Mouse (Mus musculus): Measurements from ENCODE around the gene Tmem201. TPM values are rescaled to one million over a fixed set of nuclear protein-coding genes. Genes with fewer than 3 reads are reported as not detected.

The Tmem201 gene
- total and polyA plus RNA-seq, 2 experiments from 2014 or later, result 48.5 to 67.8 TPM

GRCm38 (mm10) chr4:149698197-149698821 is 39.5 kb downstream of the Tmem201 start:
- Histone ChIP-seq H3K4me2 (ENCODE audit: low read depth, low read length, poor library complexity, severe bottlenecking) (peak overlapping the region; percentile 43), H3K9me3 (ENCODE audit: low read length) (no peaks in the 10 kb centered on the region), H3K4me1 (ENCODE audit: insufficient read depth, low read length) (no peaks in the 10 kb centered on the region; the same call in 1 of the 2 replicates), H3K27me3 (ENCODE audit: insufficient read depth, low read length) (peaks cover 10% of the 10 kb centered on the region; the same call in 1 of the 2 replicates), H3K4me3 (ENCODE audit: low read depth, low read length) (peak overlapping the region; percentile 31), H3K36me3 (ENCODE audit: insufficient read depth, low read length) (no peaks in the 10 kb centered on the region), H3K27ac (ENCODE audit: low read depth, low read length) (no peak overlapping the region), H3K9ac (replicated peaks; ENCODE audit: low read length, poor library complexity, severe bottlenecking) (no peak overlapping the region)
- ATAC-seq (ENCODE audit: low FRiP score), result no peak
- 2% methylated on average over 34 of the region's 35 CpGs for WGBS
- peak; percentile 71 for TF ChIP-seq CTCF (IDR thresholded peaks at IDR 0.05)
- peak; percentile 50 for DNase-seq (ENCODE audit: low spot score)

GRCm38 (mm10) chr4:149697506-149698196 is 40.2 kb downstream of the Tmem201 start:
- Histone ChIP-seq H3K4me3 (ENCODE audit: low read depth, low read length) (peak overlapping the region; percentile 31), H3K36me3 (ENCODE audit: insufficient read depth, low read length) (no peaks in the 10 kb centered on the region), H3K9ac (replicated peaks; ENCODE audit: low read length, poor library complexity, severe bottlenecking) (no peak overlapping the region), H3K4me2 (ENCODE audit: low read depth, low read length, poor library complexity, severe bottlenecking) (peak overlapping the region; percentile 43), H3K9me3 (ENCODE audit: low read length) (no peaks in the 10 kb centered on the region), H3K27ac (ENCODE audit: low read depth, low read length) (no peak overlapping the region), H3K27me3 (ENCODE audit: insufficient read depth, low read length) (peaks cover 10% of the 10 kb centered on the region; the same call in 1 of the 2 replicates), H3K4me1 (ENCODE audit: insufficient read depth, low read length) (no peaks in the 10 kb centered on the region; the same call in 1 of the 2 replicates)
- DNase-seq (ENCODE audit: low spot score) (no peak), ATAC-seq (ENCODE audit: low FRiP score) (no peak)
- TF ChIP-seq CTCF (IDR thresholded peaks at IDR 0.05), result no peak
- WGBS, result 26% methylated on average over 15 of the region's 15 CpGs

- Histone ChIP-seq H3K27ac (ENCODE audit: low read depth, low read length) (no peak overlapping the region), H3K36me3 (ENCODE audit: insufficient read depth, low read length) (no peaks in the 10 kb centered on the region), H3K4me1 (ENCODE audit: insufficient read depth, low read length) (no peaks in the 10 kb centered on the region; the same call in 1 of the 2 replicates), H3K9ac (replicated peaks; ENCODE audit: low read length, poor library complexity, severe bottlenecking) (no peak overlapping the region), H3K4me2 (ENCODE audit: low read depth, low read length, poor library complexity, severe bottlenecking) (no peak overlapping the region), H3K4me3 (ENCODE audit: low read depth, low read length) (no peak overlapping the region), H3K27me3 (ENCODE audit: insufficient read depth, low read length) (peaks cover 10% of the 10 kb centered on the region; the same call in 1 of the 2 replicates), H3K9me3 (ENCODE audit: low read length) (no peaks in the 10 kb centered on the region)
- DNase-seq (ENCODE audit: low spot score) (peak; percentile 43), ATAC-seq (ENCODE audit: low FRiP score) (peak; percentile 44; the same call in 1 of the 2 replicates)
- TF ChIP-seq CTCF (IDR thresholded peaks at IDR 0.05), result peak; percentile 45
- WGBS, result 38% methylated on average over 16 of the region's 16 CpGs
Observed at GRCm38 (mm10) chr4:149696189-149696971, 41.5 kb downstream of the Tmem201 start.

GRCm38 (mm10) chr4:149691368-149691767 is 46.5 kb downstream of the Tmem201 start:
- DNase-seq (ENCODE audit: low spot score) (no peak), ATAC-seq (ENCODE audit: low FRiP score) (no peak)
- Histone ChIP-seq H3K27me3 (ENCODE audit: insufficient read depth, low read length) (no peaks in the 10 kb centered on the region; the same call in 1 of the 2 replicates), H3K27ac (ENCODE audit: low read depth, low read length) (no peak overlapping the region), H3K4me1 (ENCODE audit: insufficient read depth, low read length) (no peaks in the 10 kb centered on the region), H3K36me3 (ENCODE audit: insufficient read depth, low read length) (no peaks in the 10 kb centered on the region), H3K4me2 (ENCODE audit: low read depth, low read length, poor library complexity, severe bottlenecking) (no peak overlapping the region), H3K9me3 (ENCODE audit: low read length) (no peaks in the 10 kb centered on the region), H3K9ac (replicated peaks; ENCODE audit: low read length, poor library complexity, severe bottlenecking) (no peak overlapping the region), H3K4me3 (ENCODE audit: low read depth, low read length) (no peak overlapping the region)
- 72% methylated on average over 8 of the region's 8 CpGs for WGBS
- no peak for TF ChIP-seq CTCF (IDR thresholded peaks at IDR 0.05)

GRCm38 (mm10) chr4:149690828-149691280 is 47.0 kb downstream of the Tmem201 start:
- no peak for TF ChIP-seq CTCF (IDR thresholded peaks at IDR 0.05)
- ATAC-seq (ENCODE audit: low FRiP score) (no peak), DNase-seq (ENCODE audit: low spot score) (no peak)
- Histone ChIP-seq H3K36me3 (ENCODE audit: insufficient read depth, low read length) (no peaks in the 10 kb centered on the region), H3K9ac (replicated peaks; ENCODE audit: low read length, poor library complexity, severe bottlenecking) (no peak overlapping the region), H3K27ac (ENCODE audit: low read depth, low read length) (no peak overlapping the region), H3K27me3 (ENCODE audit: insufficient read depth, low read length) (no peaks in the 10 kb centered on the region), H3K4me1 (ENCODE audit: insufficient read depth, low read length) (no peaks in the 10 kb centered on the region), H3K4me2 (ENCODE audit: low read depth, low read length, poor library complexity, severe bottlenecking) (no peak overlapping the region), H3K4me3 (ENCODE audit: low read depth, low read length) (no peak overlapping the region), H3K9me3 (ENCODE audit: low read length) (no peaks in the 10 kb centered on the region)
- 89% methylated on average over 8 of the region's 8 CpGs for WGBS
